Mouse (Mus musculus) forebrain, embryonic 12.5 days (tissue): ENCODE results near the gene Lmod2. TPM values are rescaled to one million over a fixed set of nuclear protein-coding genes. Genes with fewer than 3 reads are reported as not detected.

Source experiments
- ATAC-seq: fragments of 200-750 bp; cut with Nextera tagmentation; 2 replicates; pipeline ENCODE4 v1.8.0; 2017; ENCODE audit warnings: moderate TSS enrichment; ENCODE audit not compliant: low FRiP score
- H3K27ac ChIP-seq: fragments of 300-500 bp; sonication (generic); 2 replicates; pipeline ENCODE4 v1.5.1; 2016; ENCODE audit warnings: mild to moderate bottlenecking
- H3K27me3 ChIP-seq: fragments of 300-500 bp; sonication (generic); 2 replicates; pipeline ENCODE4 v1.6.1; 2016; ENCODE audit warnings: mild to moderate bottlenecking
- H3K36me3 ChIP-seq: fragments of 300-500 bp; sonication (generic); replicated peaks from 2 replicates; pipeline ENCODE4 v1.6.1; 2016; ENCODE audit warnings: mild to moderate bottlenecking
- H3K4me1 ChIP-seq: fragments of 300-500 bp; sonication (generic); 2 replicates; pipeline ENCODE4 v1.6.1; 2016
- H3K4me2 ChIP-seq: fragments of 300-500 bp; sonication (generic); 2 replicates; pipeline ENCODE4 v1.6.1; 2016; ENCODE audit warnings: mild to moderate bottlenecking, moderate library complexity
- H3K4me3 ChIP-seq: fragments of 300-500 bp; sonication (generic); replicated peaks from 2 replicates; pipeline ENCODE4 v1.5.1; 2016; ENCODE audit warnings: mild to moderate bottlenecking
- H3K9ac ChIP-seq: fragments of 300-500 bp; sonication (generic); 2 replicates; pipeline ENCODE4 v1.6.1; 2016; ENCODE audit warnings: mild to moderate bottlenecking
- H3K9me3 ChIP-seq: fragments of 300-500 bp; sonication (generic); 2 replicates; pipeline ENCODE4 v1.6.1; 2016
- WGBS: fragments of 180-500 bp; shearing (Covaris S2); methylation state at CpG from one replicate; pipeline ENCODE4 v1.1.7; 2016; 5-methylcytosine and 5-hydroxymethylcytosine counted together
- polyA plus RNA-seq: library from polyadenylated mRNA; unstranded; fragments of >200 nt; fragmentation: Nextera tagmentation; extraction: Ambion mirVana; gene quantifications from 2 replicates; pipeline ENCODE4 v1.2.1, GENCODE M21; 2016

Lmod2 gene
- polyA plus RNA-seq, 1 experiment from 2014 or later, result not detected

- H3K4me2 ChIP-seq, result no peak overlapping the region
- H3K27ac ChIP-seq, result no peak overlapping the region
- H3K9ac ChIP-seq, result no peak overlapping the region
- H3K36me3 ChIP-seq, result no peaks in the 10 kb centered on the region
- WGBS, result 92% methylated on average over 8 of the region's 8 CpGs
- ATAC-seq, result no peak
- H3K9me3 ChIP-seq, result no peaks in the 10 kb centered on the region
- no peaks in the 10 kb centered on the region for H3K27me3 ChIP-seq
- H3K4me1 ChIP-seq, result no peaks in the 10 kb centered on the region
- no peak overlapping the region for H3K4me3 ChIP-seq
These were observed 8.1 kb downstream of the Lmod2 start for GRCm38 (mm10) chr6:24605631-24606030.

- 82% methylated on average over 10 of the region's 10 CpGs for WGBS
These were observed 8.9 kb downstream of the Lmod2 start for GRCm38 (mm10) chr6:24606512-24606911.

GRCm38 (mm10) chr6:24607531-24607930 is 10.0 kb downstream of the Lmod2 start:
- H3K4me1 ChIP-seq, result no peaks in the 10 kb centered on the region
- H3K9me3 ChIP-seq, result no peaks in the 10 kb centered on the region
- H3K4me2 ChIP-seq, result no peak overlapping the region
- H3K27me3 ChIP-seq, result no peaks in the 10 kb centered on the region
- H3K4me3 ChIP-seq, result no peak overlapping the region
- H3K36me3 ChIP-seq, result no peaks in the 10 kb centered on the region
- no peak overlapping the region for H3K27ac ChIP-seq
- 92% methylated on average over 15 of the region's 15 CpGs for WGBS
- H3K9ac ChIP-seq, result no peak overlapping the region
- no peak for ATAC-seq

More at GRCm38 (mm10) chr6:24606512-24606911, 8.9 kb downstream of the Lmod2 start:
- Histone ChIP-seq H3K9ac (no peak overlapping the region), H3K27me3 (no peaks in the 10 kb centered on the region), H3K4me2 (no peak overlapping the region), H3K36me3 (no peaks in the 10 kb centered on the region), H3K27ac (no peak overlapping the region), H3K4me3 (no peak overlapping the region), H3K9me3 (no peaks in the 10 kb centered on the region), H3K4me1 (no peaks in the 10 kb centered on the region)
- ATAC-seq, result no peak

- Histone ChIP-seq H3K36me3 (peaks cover 1% of the 10 kb centered on the region), H3K4me1 (no peaks in the 10 kb centered on the region), H3K9ac (no peak overlapping the region), H3K27ac (no peak overlapping the region), H3K9me3 (no peaks in the 10 kb centered on the region), H3K27me3 (no peaks in the 10 kb centered on the region), H3K4me2 (no peak overlapping the region), H3K4me3 (no peak overlapping the region)
- WGBS, result 76% methylated on average over 4 of the region's 4 CpGs
- ATAC-seq, result no peak
These were observed 10.6 kb downstream of the Lmod2 start for GRCm38 (mm10) chr6:24608129-24608528.

GRCm38 (mm10) chr6:24608682-24609081 is 11.1 kb downstream of the Lmod2 start:
- Histone ChIP-seq H3K27ac (no peak overlapping the region), H3K36me3 (peaks cover 5% of the 10 kb centered on the region), H3K4me1 (no peaks in the 10 kb centered on the region), H3K4me3 (no peak overlapping the region), H3K27me3 (no peaks in the 10 kb centered on the region), H3K9ac (no peak overlapping the region), H3K4me2 (no peak overlapping the region), H3K9me3 (no peaks in the 10 kb centered on the region)
- WGBS, result 92% methylated on average over 3 of the region's 3 CpGs
- no peak for ATAC-seq

- no peak for ATAC-seq
- WGBS, result 80% methylated on average over 4 of the region's 4 CpGs
- H3K27me3 ChIP-seq, result no peaks in the 10 kb centered on the region
- peaks cover 8% of the 10 kb centered on the region for H3K36me3 ChIP-seq
- H3K4me2 ChIP-seq, result no peak overlapping the region
- H3K9me3 ChIP-seq, result no peaks in the 10 kb centered on the region
- H3K27ac ChIP-seq, result no peak overlapping the region
- no peak overlapping the region for H3K4me3 ChIP-seq
- H3K9ac ChIP-seq, result no peak overlapping the region
- no peaks in the 10 kb centered on the region for H3K4me1 ChIP-seq
These were observed 12.0 kb downstream of the Lmod2 start for GRCm38 (mm10) chr6:24609531-24609930.

GRCm38 (mm10) chr6:24610358-24610757 is 12.8 kb downstream of the Lmod2 start:
- H3K9ac ChIP-seq, result no peak overlapping the region
- 95% methylated on average over 4 of the region's 4 CpGs for WGBS
- no peak overlapping the region for H3K27ac ChIP-seq
- H3K36me3 ChIP-seq, result peaks cover 16% of the 10 kb centered on the region
- H3K4me3 ChIP-seq, result no peak overlapping the region
- H3K4me2 ChIP-seq, result no peak overlapping the region
- H3K4me1 ChIP-seq, result no peaks in the 10 kb centered on the region
- H3K27me3 ChIP-seq, result no peaks in the 10 kb centered on the region
- H3K9me3 ChIP-seq, result no peaks in the 10 kb centered on the region
- ATAC-seq, result no peak

GRCm38 (mm10) chr6:24612074-24612755 is 14.7 kb downstream of the Lmod2 start:
- 92% methylated on average over 7 of the region's 7 CpGs for WGBS

GRCm38 (mm10) chr6:24613346-24613745 is 15.8 kb downstream of the Lmod2 start:
- H3K36me3 ChIP-seq, result peaks cover 37% of the 10 kb centered on the region
- H3K9me3 ChIP-seq, result no peaks in the 10 kb centered on the region
- no peaks in the 10 kb centered on the region for H3K4me1 ChIP-seq
- H3K27ac ChIP-seq, result no peak overlapping the region
- ATAC-seq, result no peak
- H3K27me3 ChIP-seq, result no peaks in the 10 kb centered on the region
- no peak overlapping the region for H3K4me2 ChIP-seq
- no peak overlapping the region for H3K4me3 ChIP-seq
- H3K9ac ChIP-seq, result no peak overlapping the region
- 95% methylated on average over 6 of the region's 6 CpGs for WGBS

More at GRCm38 (mm10) chr6:24612074-24612755, 14.7 kb downstream of the Lmod2 start:
- Histone ChIP-seq H3K9me3 (no peaks in the 10 kb centered on the region), H3K36me3 (peaks cover 26% of the 10 kb centered on the region), H3K27ac (no peak overlapping the region), H3K9ac (no peak overlapping the region), H3K4me1 (no peaks in the 10 kb centered on the region), H3K4me2 (no peak overlapping the region), H3K4me3 (no peak overlapping the region), H3K27me3 (no peaks in the 10 kb centered on the region)
- ATAC-seq, result no peak

GRCm38 (mm10) chr6:24613918-24614317 is 16.4 kb downstream of the Lmod2 start:
- Histone ChIP-seq H3K36me3 (peaks cover 37% of the 10 kb centered on the region), H3K9me3 (no peaks in the 10 kb centered on the region), H3K27ac (no peak overlapping the region), H3K27me3 (no peaks in the 10 kb centered on the region), H3K4me3 (no peak overlapping the region), H3K9ac (no peak overlapping the region), H3K4me2 (no peak overlapping the region), H3K4me1 (no peaks in the 10 kb centered on the region)
- ATAC-seq, result no peak
- WGBS, result 42% methylated on average over 4 of the region's 4 CpGs

- WGBS, result 66% methylated on average over 4 of the region's 4 CpGs
- no peak overlapping the region for H3K9ac ChIP-seq
- H3K27ac ChIP-seq, result no peak overlapping the region
- no peaks in the 10 kb centered on the region for H3K27me3 ChIP-seq
- H3K9me3 ChIP-seq, result no peaks in the 10 kb centered on the region
- H3K4me2 ChIP-seq, result no peak overlapping the region
- peaks cover 45% of the 10 kb centered on the region for H3K36me3 ChIP-seq
- ATAC-seq, result no peak
- no peak overlapping the region for H3K4me3 ChIP-seq
- H3K4me1 ChIP-seq, result no peaks in the 10 kb centered on the region
These were observed 19.2 kb downstream of the Lmod2 start for GRCm38 (mm10) chr6:24616746-24617145.

- Histone ChIP-seq H3K4me1 (no peaks in the 10 kb centered on the region), H3K4me3 (no peak overlapping the region), H3K4me2 (no peak overlapping the region), H3K27me3 (no peaks in the 10 kb centered on the region), H3K9ac (no peak overlapping the region), H3K9me3 (no peaks in the 10 kb centered on the region), H3K27ac (no peak overlapping the region), H3K36me3 (peaks cover 49% of the 10 kb centered on the region)
- 70% methylated on average over 6 of the region's 6 CpGs for WGBS
- ATAC-seq, result 0 out of 2 replicates have a peak, but pooled peaks have one; percentile 14
These were observed 21.9 kb downstream of the Lmod2 start for GRCm38 (mm10) chr6:24619285-24620045.

GRCm38 (mm10) chr6:24620936-24621335 is 23.4 kb downstream of the Lmod2 start:
- Histone ChIP-seq H3K4me1 (no peaks in the 10 kb centered on the region), H3K36me3 (peaks cover 46% of the 10 kb centered on the region), H3K27ac (no peak overlapping the region), H3K4me2 (no peak overlapping the region), H3K9ac (no peak overlapping the region), H3K27me3 (no peaks in the 10 kb centered on the region), H3K9me3 (no peaks in the 10 kb centered on the region), H3K4me3 (no peak overlapping the region)
- 92% methylated on average over 2 of the region's 2 CpGs for WGBS
- no peak for ATAC-seq
